Mouse (Mus musculus) E14TG2a.4 (cell line): ENCODE results near the gene Mylk.
A peak's percentile ranks its signal among the peaks of the same experiment; 100 is the strongest.

Source experiments
- H3K27me3 ChIP-seq: 2 replicates; pipeline ENCODE4 v1.6.1; 2014; ENCODE audit warnings: low read length, control low read depth; ENCODE audit not compliant: insufficient read depth
- H3K36me3 ChIP-seq: 2 replicates; pipeline ENCODE4 v1.6.1; 2014; ENCODE audit warnings: low read length, control low read depth; ENCODE audit not compliant: insufficient read depth
- H3K4me1 ChIP-seq: replicated peaks from 2 replicates; pipeline ENCODE4 v1.6.1; 2014; ENCODE audit warnings: low read depth, low read length, control low read depth
- H3K4me3 ChIP-seq: replicated peaks from 2 replicates; pipeline ENCODE4 v1.5.1; 2014; ENCODE audit warnings: mild to moderate bottlenecking, low read length
- H3K9me3 ChIP-seq: 2 replicates; pipeline ENCODE4 v1.6.1; 2014; ENCODE audit warnings: low read length, control low read depth
- CTCF ChIP-seq: conservative IDR thresholded peaks from 2 replicates; pipeline ENCODE4 v1.5.1; 2014; ENCODE audit warnings: low read length
- NANOG ChIP-seq: IDR thresholded peaks from 2 replicates; pipeline ENCODE4 v1.6.1; 2014; ENCODE audit warnings: borderline replicate concordance, low read length, mixed read lengths
- POU5F1 ChIP-seq: IDR thresholded peaks from 2 replicates; pipeline ENCODE4 v1.6.1; 2014; ENCODE audit warnings: low read length, borderline replicate concordance

The Mylk gene

DNA sequence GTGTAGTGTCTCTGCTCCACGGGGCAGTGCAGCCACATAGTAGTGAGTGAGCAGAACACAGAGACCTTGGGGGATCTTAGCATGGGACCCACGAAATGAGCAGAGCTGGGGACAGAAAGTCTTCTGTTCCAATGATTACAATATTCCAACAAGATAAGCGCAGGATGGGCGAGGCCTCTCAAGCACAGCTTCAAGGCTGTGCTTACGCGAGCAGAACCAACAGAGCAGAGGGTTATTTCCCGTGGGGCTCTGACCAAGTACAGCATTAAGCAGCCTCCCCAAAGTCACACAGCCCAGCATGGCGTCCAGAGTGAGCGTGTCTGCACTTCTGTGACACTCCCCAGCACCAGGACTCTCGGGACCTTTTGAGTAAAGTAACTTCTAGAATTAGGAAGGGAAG lies 252.6 kb downstream of the Mylk start:
- H3K36me3 ChIP-seq, result no peaks in the 10 kb centered on the region
- H3K9me3 ChIP-seq, result peaks cover 13% of the 10 kb centered on the region
- H3K4me3 ChIP-seq, result no peak overlapping the region
- peaks cover 25% of the 10 kb centered on the region for H3K27me3 ChIP-seq
- TF ChIP-seq NANOG, result no peak
- TF ChIP-seq POU5F1, result no peak
- no peak for TF ChIP-seq CTCF
- peaks cover 26% of the 10 kb centered on the region for H3K4me1 ChIP-seq

DNA sequence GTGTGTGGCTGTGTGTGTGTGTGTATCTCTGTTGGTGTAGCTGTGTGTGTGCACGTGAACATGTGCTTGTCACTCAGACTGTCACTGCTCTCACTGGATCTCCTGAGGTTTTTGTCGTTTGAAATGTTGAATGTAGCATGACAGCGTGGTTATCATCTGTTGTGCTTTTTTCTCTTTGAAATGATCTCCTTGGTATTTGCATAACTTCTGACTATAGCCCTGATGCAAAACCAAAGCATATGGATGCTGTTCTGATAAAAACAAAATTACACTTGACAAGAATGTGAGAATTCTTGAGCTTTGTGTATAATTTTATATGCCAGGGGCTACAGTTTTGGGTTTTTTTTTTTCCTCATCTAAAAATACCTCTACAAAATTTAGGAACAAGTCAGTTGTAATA lies 254.0 kb downstream of the Mylk start:
- no peaks in the 10 kb centered on the region for H3K36me3 ChIP-seq
- peaks cover 19% of the 10 kb centered on the region for H3K27me3 ChIP-seq
- peaks cover 13% of the 10 kb centered on the region for H3K9me3 ChIP-seq
- H3K4me1 ChIP-seq, result peaks cover 39% of the 10 kb centered on the region
- TF ChIP-seq NANOG (no peak), POU5F1 (no peak), CTCF (no peak)
- no peak overlapping the region for H3K4me3 ChIP-seq

DNA sequence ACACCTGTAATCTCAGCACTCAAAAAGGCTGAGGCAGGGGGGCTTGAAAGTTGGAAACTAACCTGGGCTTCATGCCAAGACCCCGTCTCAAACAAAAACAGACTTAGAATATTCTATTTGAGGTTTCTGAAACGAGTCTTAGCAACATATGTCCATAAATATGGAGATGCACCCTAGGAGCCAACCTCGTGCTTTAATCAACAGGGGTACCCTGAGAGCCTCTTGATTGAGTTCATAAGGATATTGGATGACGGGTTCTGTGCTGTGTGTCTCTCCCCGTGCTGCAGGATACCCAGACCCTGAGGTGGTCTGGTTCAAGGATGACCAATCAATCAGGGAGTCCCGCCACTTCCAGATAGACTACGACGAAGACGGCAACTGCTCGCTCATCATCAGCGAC lies 255.0 kb downstream of the Mylk start:
- no peak overlapping the region for H3K4me3 ChIP-seq
- TF ChIP-seq CTCF (no peak), NANOG (no peak), POU5F1 (no peak)

DNA sequence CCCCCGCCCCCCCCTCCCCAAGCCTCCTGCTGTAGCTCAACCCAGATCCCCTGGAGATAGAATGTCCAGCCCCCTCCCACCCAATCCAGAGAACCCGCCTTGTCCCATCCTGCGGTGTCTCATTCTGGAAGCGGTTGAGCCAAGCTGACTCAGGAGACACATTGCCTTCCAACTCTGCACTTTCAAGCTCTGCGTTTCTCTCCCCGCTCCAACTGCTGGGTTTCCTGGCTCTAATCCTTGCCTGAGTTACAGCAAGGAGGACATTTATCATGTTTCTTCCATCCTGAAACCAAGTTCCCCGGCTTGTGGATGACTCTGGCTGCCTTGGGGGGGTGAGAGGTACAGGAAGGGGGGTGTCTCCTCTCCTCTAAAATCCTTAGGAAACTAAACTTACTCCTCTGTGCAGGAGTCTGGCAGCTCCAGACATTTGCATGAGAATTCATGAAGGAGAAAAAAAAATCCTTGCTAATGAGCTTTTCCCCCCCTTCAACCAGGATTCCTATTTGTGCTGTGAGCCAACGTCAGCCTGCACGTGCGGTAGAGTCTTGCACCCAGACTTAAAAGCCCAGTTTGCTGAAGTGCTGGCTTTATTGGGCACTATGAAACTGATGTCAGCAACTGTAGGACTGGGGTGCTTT lies 256.0 kb downstream of the Mylk start:
- Histone ChIP-seq H3K4me3 (peak overlapping the region; percentile 60), H3K27me3 (peaks cover 7% of the 10 kb centered on the region; the same call in 1 of the 2 replicates), H3K36me3 (no peaks in the 10 kb centered on the region), H3K4me1 (peaks cover 53% of the 10 kb centered on the region), H3K9me3 (peaks cover 13% of the 10 kb centered on the region)
- TF ChIP-seq NANOG (no peak), POU5F1 (peak; percentile 54; the same call in 1 of the 2 replicates)

More for the DNA sequence above, 255.0 kb downstream of the Mylk start:
- Histone ChIP-seq H3K36me3 (no peaks in the 10 kb centered on the region), H3K4me1 (peaks cover 48% of the 10 kb centered on the region), H3K27me3 (peaks cover 11% of the 10 kb centered on the region), H3K9me3 (peaks cover 13% of the 10 kb centered on the region)

DNA sequence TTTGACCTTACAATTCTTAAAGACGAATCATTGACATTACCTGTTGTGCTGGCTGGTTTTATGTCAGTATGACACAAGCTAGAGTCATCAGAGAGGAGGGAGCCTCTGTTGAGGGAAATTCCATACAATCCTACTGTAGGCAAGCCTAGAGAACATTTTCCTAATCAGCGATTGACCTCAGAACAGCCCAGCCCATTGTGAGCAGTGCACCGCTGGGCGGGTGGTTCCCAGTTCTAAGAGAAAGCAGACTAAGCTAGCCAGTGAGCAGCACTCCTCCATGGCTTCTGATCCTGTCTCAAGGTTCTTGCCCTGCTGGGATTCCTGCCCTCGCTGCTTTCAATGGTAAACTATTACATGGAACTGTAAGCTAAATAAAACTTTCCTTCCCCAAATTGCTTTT lies 259.3 kb downstream of the Mylk start:
- Histone ChIP-seq H3K4me3 (no peak overlapping the region), H3K4me1 (peaks cover 53% of the 10 kb centered on the region), H3K9me3 (no peaks in the 10 kb centered on the region), H3K36me3 (no peaks in the 10 kb centered on the region), H3K27me3 (no peaks in the 10 kb centered on the region)
- TF ChIP-seq NANOG (no peak), POU5F1 (no peak), CTCF (no peak)

DNA sequence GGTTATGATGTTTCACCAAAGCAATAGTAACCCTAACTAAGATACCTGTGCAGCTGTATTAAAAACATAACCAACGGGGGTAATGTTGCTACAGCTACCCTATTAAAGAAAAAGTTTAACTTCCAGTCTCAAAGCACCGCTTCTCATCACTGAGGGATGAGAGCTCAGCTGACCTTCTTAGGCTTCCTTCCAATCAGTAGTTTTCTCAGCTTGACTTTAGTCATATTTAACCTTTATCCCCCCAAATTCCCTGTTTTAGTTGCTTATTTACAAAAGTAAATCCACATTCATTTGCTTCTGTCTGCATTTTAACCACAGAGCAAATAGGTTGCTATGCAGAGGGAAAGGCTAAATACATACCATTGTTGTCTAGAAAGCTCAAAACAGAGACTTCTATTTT lies 259.7 kb downstream of the Mylk start:
- TF ChIP-seq NANOG, result no peak
- no peaks in the 10 kb centered on the region for H3K27me3 ChIP-seq
- H3K9me3 ChIP-seq, result no peaks in the 10 kb centered on the region
- H3K4me1 ChIP-seq, result peaks cover 53% of the 10 kb centered on the region
- no peak overlapping the region for H3K4me3 ChIP-seq
- no peaks in the 10 kb centered on the region for H3K36me3 ChIP-seq

DNA sequence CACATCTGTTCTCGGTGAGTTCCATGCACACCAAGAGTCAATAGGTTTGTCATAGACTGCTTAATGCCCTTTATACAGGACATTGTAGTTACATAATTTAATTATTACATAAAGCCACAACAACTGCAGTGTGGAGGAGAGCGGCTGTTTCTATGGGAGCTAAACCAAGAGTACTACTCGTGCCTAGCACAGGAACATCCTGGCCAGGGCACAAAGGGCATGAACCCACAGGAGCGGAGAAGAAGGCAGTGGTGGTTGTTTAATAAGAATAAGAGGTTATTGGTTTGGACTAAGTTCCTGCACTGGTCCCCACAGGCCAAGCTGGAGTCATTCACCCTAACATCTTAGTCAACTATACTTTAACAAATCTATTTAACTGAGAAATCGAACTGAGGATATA lies 261.2 kb downstream of the Mylk start:
- no peaks in the 10 kb centered on the region for H3K27me3 ChIP-seq
- H3K4me3 ChIP-seq, result no peak overlapping the region
- H3K4me1 ChIP-seq, result peaks cover 44% of the 10 kb centered on the region
- TF ChIP-seq CTCF (no peak), POU5F1 (no peak), NANOG (no peak)
- H3K9me3 ChIP-seq, result no peaks in the 10 kb centered on the region
- H3K36me3 ChIP-seq, result no peaks in the 10 kb centered on the region

DNA sequence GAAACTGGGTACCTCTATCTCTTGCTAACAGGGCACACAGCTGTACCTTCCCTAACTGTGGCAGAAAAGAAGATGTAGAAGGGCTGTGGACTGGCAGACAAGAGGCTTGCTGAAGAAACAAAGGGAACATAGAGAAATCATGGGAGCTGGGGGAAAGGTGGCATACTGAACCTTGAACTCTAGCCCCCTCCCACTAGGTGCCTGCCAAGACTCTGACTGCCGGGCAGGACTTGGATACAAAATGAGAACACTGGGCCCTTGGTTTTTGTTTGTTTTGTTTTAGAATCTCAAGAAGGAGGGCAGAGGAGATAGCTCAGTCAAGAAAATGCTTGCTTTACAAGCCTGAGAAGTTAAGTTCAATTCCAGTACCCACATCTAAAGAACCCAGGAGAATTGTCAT lies 262.4 kb downstream of the Mylk start:
- Histone ChIP-seq H3K36me3 (no peaks in the 10 kb centered on the region), H3K9me3 (no peaks in the 10 kb centered on the region)
- TF ChIP-seq POU5F1 (no peak), NANOG (no peak), CTCF (no peak)

DNA sequence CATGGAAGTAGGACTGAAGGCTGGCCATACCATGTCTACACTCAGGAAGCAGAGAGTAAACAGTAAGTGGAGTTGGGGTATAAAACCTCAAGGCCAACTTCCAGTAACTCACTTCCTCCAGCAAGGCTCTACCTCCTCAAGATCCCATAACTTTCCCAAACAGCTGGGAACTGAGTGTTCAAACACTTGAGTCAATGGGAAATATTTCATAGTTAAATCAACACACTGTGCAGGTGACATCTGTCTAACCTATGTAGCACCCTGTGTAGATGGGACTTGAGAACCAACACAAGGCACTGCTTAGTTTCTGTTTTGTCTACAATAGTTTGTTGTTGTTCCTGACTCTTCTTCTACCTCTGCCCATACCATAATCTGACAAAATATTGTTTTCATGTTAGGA lies 263.4 kb downstream of the Mylk start:
- no peaks in the 10 kb centered on the region for H3K36me3 ChIP-seq
- no peaks in the 10 kb centered on the region for H3K9me3 ChIP-seq
- no peak overlapping the region for H3K4me3 ChIP-seq
- no peak for TF ChIP-seq POU5F1
- no peak for TF ChIP-seq CTCF
- TF ChIP-seq NANOG, result no peak
- peaks cover 46% of the 10 kb centered on the region for H3K4me1 ChIP-seq
- H3K27me3 ChIP-seq, result no peaks in the 10 kb centered on the region

More for the DNA sequence above, 262.4 kb downstream of the Mylk start:
- no peaks in the 10 kb centered on the region for H3K27me3 ChIP-seq
- no peak overlapping the region for H3K4me3 ChIP-seq
- H3K4me1 ChIP-seq, result peaks cover 44% of the 10 kb centered on the region
